Mouse (Mus musculus) urinary bladder, adult 2 months (tissue): Measurements from ENCODE around the gene Gpr141. TPM values are rescaled to one million over a fixed set of nuclear protein-coding genes. Genes with fewer than 3 reads are reported as not detected.

Source experiments
- DNase-seq: peaks from one replicate; pipeline ENCODE4 v3.0.0; 2022; ENCODE audit warnings: low spot score
- polyA plus RNA-seq: library from polyadenylated mRNA; depleted of rRNA; stranded (reverse); fragments of >200 nt; gene quantifications from 2 replicates; pipeline ENCODE4 v1.2.3, GENCODE M21; 2012; rRNA removed

Gpr141 gene
- polyA plus RNA-seq, 1 experiment = 0.36 TPM

- DNase-seq = no peak
Observed at GRCm38 (mm10) chr13:19718954-19719353, 105.1 kb downstream of the Gpr141 start.

GRCm38 (mm10) chr13:19717201-19717600 lies 106.9 kb downstream of the Gpr141 start:
- DNase-seq = no peak

- DNase-seq = no peak
Observed at GRCm38 (mm10) chr13:19703806-19704205, 120.3 kb downstream of the Gpr141 start.

- DNase-seq = no peak
Observed at GRCm38 (mm10) chr13:19701443-19702078, 122.5 kb downstream of the Gpr141 start.

DNA sequence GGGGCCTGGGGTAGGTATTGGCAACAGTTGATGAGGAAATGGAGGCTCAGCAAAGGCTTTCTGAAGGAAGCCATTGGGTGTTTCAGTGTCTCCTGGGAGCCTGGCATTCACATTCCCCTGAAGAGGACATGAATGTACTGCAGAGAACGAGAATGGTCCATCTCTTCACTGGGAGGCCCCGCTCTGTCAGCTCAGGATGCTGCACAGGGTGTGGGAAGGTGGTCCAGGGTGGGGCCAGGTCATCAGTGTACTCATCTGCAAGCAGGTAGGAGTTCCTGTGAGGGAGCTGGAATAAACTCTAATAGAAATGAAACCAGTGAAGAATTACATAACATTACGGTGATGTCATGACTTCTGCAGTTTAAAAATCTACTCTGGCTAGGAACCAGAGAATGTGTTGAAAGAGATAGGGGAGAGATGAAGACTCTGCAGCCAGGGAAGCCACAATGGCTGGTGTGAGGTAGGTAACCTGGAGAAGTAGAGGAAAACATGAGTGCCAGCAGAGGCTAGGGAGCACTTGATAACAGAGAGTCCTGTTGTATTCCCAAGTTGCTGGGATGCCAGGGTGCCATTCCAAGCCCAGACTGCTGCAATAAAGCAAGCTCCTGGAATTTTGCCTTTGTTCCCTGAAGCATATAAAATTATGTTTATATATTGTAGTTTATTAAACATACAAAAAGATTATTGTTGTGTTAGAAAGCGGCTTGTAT lies 123.2 kb downstream of the Gpr141 start:
- no peak for DNase-seq

Other genes with a start within 250 kb of the Gpr141 start
- gene Epdr1, start 204.3 kb downstream of the Gpr141 start, polyA plus RNA-seq = 26.2 and 27.6 TPM in 2 replicates
- 24.2 and 27.8 TPM in 2 replicates for gene Sfrp4, start 201.2 kb downstream of the Gpr141 start, polyA plus RNA-seq
- not detected in 2 replicates for gene Nme8, start 126.5 kb downstream of the Gpr141 start, polyA plus RNA-seq